Mouse (Mus musculus): ENCODE results near the gene Med13l.

The Med13l gene

DNA sequence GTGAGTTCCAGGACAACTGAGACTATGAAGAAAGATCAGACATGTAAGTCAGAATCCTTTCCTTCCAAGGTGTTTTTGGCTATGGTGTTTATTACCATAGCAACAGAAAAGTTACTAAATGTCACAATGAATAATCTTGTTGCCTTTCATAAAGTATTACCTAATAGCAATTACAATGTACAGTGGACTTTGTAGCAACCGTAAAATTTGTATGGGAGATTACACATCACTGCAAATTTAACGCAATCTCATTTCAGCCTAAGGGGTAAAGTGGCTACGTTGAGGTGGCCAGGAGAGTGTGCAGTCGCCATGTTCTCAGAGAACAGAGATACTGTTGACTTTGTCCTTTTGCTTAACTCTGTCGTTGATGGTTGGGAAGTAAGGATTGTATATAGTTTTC is 61.9 kb downstream of the Med13l start:
- in situ Hi-C loops (cut with MboI; ENCODE audit: low sequenced_read_pairs) = no loop called here

- in situ Hi-C loops (cut with MboI; ENCODE audit: low sequenced_read_pairs) = no loop called here
Measured at GRCm38 (mm10) chr5:118623797-118624196, 63.3 kb downstream of the Med13l start.

DNA sequence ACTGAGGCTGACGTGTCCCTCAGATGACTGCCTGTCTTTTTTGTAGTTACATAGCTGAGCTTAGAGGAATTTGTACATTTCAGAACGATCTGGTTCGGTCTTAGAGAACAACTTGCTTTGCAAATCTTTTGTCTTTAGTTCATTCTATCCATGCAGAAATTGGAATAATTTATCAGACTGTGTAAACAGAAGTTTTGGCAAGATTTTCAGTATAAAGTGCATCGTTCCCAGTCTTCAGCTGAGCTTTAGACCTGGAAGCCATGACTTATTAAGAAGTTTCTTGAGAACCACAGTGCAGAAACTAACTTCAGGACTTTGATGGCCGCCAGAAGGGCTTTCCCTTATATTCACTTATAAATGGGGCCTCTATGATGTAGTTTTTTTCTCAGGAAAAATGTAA is 67.2 kb downstream of the Med13l start:
- in situ Hi-C loops (cut with MboI; ENCODE audit: low sequenced_read_pairs) = no loop called here

- in situ Hi-C loops (cut with MboI; ENCODE audit: low sequenced_read_pairs) = no loop called here
Measured at GRCm38 (mm10) chr5:118628211-118628610, 67.7 kb downstream of the Med13l start.

DNA sequence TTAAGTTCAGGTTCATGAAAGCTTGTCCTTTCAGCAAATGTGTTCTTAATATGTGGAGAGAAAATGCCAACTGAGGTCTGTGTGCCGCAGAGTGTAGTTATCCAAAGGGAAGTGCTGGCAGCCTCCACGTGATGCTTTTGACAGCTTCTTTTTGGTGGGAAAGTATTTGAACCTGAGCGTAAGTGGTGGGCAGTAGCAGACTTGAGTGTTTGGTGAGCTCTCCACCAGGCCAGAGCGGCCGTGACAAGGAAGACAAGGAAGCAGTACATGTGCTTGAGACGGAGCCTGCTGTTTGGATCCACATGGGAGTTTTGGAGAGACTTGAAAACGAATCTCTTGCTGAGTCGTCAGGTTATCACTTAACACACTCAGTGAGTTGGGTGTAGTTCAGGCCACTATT is 71.9 kb downstream of the Med13l start:
- in situ Hi-C loops (cut with MboI; ENCODE audit: low sequenced_read_pairs) = no loop called here

DNA sequence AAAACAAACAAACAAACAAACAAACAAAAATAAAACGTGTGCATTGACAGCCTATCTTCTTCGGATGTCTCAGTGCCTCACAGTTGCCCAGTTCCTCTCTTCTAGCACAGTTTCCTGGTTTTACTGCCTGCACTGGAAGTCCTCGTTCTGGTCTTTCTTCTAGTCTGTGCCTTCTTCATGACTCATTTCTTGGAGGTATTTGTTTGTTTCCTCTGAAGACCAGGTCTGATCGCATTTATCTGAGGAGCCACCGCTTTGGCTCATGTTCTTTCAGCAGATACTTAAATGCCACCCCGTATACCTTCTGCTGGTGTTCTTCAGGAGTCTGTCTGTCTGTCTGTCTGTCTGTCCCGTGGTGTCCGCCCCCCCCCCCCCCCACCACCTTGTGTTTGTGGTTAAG is 72.6 kb downstream of the Med13l start:
- in situ Hi-C loops (cut with MboI; ENCODE audit: low sequenced_read_pairs) = no loop called here

- in situ Hi-C loops (cut with MboI; ENCODE audit: low sequenced_read_pairs) = no loop called here
Measured at GRCm38 (mm10) chr5:118635476-118636187, 75.2 kb downstream of the Med13l start.

DNA sequence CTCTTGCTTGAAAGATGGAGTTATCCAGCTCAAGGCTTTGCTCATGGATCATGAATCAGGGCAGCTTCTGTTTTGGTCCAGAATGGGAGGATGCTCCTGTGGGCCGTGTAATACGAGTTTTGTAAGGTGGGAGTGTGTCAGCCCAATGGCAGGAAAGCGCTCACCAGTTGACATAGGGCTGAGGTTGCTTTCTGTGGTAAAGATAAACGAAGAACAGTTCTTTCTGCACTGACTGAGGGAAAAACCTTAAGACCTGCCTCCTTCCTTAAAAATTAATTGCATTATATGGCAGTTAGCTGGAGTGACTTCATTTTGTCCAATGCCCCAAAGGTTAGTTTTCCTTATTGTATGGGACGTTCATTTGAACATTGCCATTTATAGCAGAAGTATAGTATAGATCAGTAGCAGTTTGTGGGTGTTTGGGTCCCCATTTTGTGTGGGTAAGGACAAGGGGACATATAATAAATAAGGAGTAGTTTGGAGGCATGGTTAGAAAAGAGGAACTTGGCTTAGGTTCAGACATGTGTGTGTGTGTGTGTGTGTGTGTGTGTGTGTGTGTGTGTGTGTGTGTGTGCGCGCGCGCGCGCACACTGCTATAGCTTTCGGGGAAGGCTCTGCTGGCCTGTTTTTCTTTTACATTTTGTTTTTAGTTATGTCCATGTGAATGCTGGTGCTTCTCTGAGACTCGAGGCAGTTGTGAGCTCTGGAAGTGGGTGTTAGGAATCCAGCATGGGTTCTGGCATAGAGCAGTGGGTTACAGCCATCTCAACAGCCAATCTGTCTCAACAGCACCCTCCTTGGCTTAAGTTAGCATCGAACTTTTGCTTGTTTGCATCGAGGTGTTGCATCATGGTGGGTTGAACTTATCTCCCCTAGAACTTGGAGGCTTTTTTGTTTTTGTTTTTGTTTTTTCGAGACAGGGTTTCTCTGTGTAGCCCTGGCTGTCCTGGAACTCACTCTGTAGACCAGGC is 76.2 kb downstream of the Med13l start:
- in situ Hi-C loops (cut with MboI; ENCODE audit: low sequenced_read_pairs) = no loop called here

- in situ Hi-C loops (cut with MboI; ENCODE audit: low sequenced_read_pairs) = no loop called here
Measured at GRCm38 (mm10) chr5:118637931-118638330, 77.5 kb downstream of the Med13l start.

DNA sequence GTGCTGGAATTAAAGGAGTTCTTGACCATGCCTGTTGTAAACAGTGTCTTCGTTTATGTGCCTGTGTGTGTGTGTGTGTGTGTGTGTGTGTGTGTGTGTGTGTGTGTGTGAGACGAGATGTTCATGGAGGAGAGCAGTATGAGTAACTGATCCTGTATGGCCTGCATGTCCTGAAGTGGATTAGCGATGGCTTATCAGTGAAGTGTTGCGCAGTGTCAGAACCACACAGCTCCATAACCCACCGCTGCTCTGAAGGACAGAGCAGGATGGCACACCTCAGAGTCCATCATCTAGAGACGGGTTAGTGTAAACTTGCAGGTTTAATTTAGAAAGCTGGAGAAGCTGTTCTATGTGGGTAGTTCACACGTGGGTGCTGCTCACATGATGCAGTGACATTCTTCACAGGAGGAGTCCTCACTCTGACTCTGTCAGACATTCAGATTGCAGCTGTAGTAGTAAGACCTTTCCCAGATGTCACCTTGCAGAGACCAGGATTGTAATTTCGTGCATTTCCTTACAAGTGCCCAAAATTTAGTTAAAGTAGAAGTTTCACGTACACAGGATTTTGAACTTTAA is 78.1 kb downstream of the Med13l start:
- in situ Hi-C loops (cut with MboI; ENCODE audit: low sequenced_read_pairs) = no loop called here

- in situ Hi-C loops (cut with MboI; ENCODE audit: low sequenced_read_pairs) = no loop called here
Measured at GRCm38 (mm10) chr5:118639117-118639707, 78.7 kb downstream of the Med13l start.

DNA sequence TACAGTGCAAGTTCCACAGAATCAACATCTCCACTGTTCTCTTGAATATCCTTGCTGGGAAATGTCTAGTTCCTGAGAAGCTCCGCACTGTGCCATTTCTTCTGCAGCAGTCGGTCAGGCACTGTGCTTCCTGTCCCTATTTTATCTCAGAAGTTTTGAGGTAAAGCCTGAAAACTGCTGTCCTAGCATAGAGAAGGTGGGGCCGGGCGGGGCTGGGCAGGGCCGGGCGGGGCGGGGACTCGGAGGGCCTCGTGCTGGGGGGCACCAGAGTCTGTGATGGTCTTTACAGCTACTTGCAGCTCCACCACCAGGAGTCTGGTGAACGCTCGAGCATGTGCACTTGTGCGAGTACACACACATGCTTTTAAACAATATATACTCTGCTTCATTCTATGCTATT is 83.6 kb downstream of the Med13l start:
- in situ Hi-C loops (cut with MboI; ENCODE audit: low sequenced_read_pairs) = no loop called here

DNA sequence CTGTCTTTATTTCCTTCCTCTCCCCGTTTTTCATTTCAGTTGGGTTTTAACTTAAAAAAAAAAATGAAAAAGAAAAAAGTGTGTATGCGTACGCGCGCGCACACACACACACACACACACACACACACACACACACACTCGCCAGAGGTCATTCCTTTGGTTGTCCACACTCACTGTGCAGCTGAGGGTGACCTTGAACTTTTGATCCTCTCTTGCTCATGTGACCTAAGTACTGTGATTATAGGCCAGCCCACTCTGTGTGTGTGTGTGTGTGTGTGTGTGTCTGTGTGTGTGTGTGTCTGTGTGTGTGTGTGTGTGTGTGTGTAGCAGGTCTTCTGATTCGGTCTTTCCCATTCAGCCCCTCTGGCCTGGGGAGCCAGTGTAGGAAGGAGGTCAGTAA is 84.0 kb downstream of the Med13l start:
- in situ Hi-C loops (cut with MboI; ENCODE audit: low sequenced_read_pairs) = no loop called here

- in situ Hi-C loops (cut with MboI; ENCODE audit: low sequenced_read_pairs) = no loop called here
Measured at GRCm38 (mm10) chr5:118645196-118645805, 84.8 kb downstream of the Med13l start.

DNA sequence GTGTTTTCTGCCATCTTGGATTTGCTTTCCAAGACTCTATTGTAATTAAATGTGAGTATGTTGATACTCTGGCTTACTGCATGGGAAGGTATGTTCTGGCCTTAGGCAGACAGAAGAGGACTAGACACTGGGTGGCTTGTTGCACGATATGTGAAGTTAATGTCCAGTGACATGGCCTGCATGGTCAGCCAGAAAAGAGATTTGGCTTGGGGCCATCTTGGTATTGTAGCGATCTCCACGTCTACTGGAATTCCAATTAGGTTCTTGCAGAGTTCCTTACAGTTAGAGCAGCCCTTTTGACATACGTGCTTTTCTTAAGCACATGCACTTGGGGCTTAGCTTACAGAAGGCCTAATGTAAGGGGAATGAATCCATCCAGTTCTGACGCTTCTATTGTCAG is 86.4 kb downstream of the Med13l start:
- in situ Hi-C loops (cut with MboI; ENCODE audit: low sequenced_read_pairs) = no loop called here

DNA sequence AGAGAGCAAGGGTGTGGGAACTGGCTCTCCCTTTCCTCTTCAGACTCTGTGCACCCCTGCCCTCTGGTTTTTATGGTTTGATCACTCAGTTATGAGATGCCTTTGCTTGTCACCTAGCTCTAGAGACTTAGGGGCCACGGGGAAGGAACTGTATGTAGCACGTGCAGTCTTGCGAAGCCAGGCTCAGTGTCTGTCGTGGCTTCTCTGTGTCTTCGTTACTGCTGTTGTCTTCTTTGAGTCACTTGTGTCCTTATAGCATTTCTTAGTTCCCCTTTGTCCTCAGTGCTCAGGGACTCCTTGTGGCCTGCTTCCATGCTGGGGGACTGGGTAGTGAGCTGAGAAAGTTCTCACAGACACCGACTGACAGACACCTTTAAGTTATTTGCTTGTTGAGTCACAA is 86.9 kb downstream of the Med13l start:
- in situ Hi-C loops (cut with MboI; ENCODE audit: low sequenced_read_pairs) = no loop called here

- in situ Hi-C loops (cut with MboI; ENCODE audit: low sequenced_read_pairs) = no loop called here
Measured at GRCm38 (mm10) chr5:118649215-118650006, 88.9 kb downstream of the Med13l start.

DNA sequence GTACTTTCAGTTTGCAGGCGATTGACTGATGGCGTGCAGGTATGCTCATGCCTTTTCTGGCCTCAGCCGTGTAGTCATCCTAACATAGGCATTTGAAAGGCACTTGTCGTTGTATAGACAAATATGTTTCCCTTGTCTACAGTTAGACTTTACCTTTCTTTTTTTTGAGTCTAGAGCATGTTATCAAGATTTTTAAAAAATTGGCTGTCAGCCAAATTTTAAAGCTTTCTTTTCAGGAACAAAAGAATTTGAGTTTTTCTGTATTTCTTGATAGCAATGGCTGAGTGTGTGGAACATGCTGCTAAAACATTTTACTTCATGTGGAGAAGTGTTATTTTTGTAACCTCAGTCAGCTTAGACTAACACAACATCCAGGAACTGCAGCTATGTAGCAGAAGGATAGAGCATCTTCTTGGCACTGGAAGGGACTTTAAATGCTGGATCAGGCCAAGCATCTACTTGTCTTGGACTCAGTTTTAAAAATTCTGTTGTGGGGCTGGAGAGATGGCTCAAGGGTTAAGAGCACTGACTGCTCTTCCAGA is 89.6 kb downstream of the Med13l start:
- in situ Hi-C loops (cut with MboI; ENCODE audit: low sequenced_read_pairs) = no loop called here

DNA sequence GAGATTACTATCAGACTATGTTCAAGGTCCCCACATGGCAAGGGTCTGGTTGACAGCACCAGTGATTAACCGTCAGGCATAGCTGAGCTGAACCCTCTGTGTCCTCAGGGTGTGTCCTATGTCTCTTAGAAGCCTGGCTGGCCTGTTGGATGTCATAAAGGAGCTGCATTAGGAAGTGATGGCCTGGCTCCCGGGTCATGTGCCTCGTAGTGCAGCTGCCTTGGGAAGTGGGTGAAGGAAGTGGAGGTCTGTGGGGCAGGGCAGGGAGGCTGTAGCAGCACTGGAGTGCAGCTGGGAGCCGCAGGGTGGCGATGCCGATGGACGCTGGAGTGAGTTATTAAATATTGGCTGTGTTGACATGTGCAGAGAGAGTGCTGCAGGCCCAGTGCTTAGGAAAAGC is 90.3 kb downstream of the Med13l start:
- in situ Hi-C loops (cut with MboI; ENCODE audit: low sequenced_read_pairs) = no loop called here

DNA sequence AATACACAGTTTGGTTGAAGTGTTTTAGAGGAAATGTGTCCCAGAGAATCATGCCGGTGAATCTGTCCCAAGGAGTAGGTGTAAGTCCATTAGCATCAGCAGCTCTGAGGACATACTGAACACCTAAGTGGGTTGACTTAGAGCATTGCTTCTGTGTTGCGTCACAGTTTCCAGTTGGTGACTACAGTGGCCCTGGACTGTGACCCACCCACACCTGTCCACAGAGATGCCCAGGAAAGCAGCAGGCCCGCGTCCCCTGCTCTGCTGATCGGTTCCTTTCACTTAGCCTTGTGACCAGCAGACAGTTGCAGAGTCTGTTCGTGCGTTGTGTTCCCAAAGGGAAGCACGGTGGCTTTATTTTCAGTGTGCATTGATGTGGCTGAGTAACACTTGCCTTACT is 92.1 kb downstream of the Med13l start:
- in situ Hi-C loops (cut with MboI; ENCODE audit: low sequenced_read_pairs) = no loop called here

All from CH12F3 (cell line).